Mouse (Mus musculus) heart, embryonic 14.5 days (tissue): ENCODE measurements around the gene Mroh2b. TPM values are rescaled to one million over a fixed set of nuclear protein-coding genes. Genes with fewer than 3 reads are reported as not detected.

Experiments used
- ATAC-seq: fragments of 200-750 bp; cut with Nextera tagmentation; 2 replicates; pipeline ENCODE4 v1.8.0; 2017; ENCODE audit warnings: low read depth, moderate TSS enrichment; ENCODE audit not compliant: insufficient number of reproducible peaks, insufficient read depth, low FRiP score
- H3K27ac ChIP-seq, 2 experiments: fragments of 200-500 bp in 1 of 2; fragments of 300-500 bp in 1 of 2; sonication (generic) in 1 of 2; replicated peaks in 1 of 2; 2 replicates each; pipeline ENCODE4 v1.5.1; 2012 to 2014; ENCODE audit warnings: low read depth in 2 of 2, low read length in 2 of 2, control low read depth in 1 of 2, mild to moderate bottlenecking in 1 of 2, mixed read lengths in 1 of 2; ENCODE audit not compliant: control insufficient read depth in 1 of 2, insufficient read depth in 1 of 2
- H3K27me3 ChIP-seq: fragments of 300-500 bp; sonication (generic); 2 replicates; pipeline ENCODE4 v1.6.1; 2014; ENCODE audit warnings: mild to moderate bottlenecking, low read length, control low read depth; ENCODE audit not compliant: control insufficient read depth, insufficient read depth
- H3K36me3 ChIP-seq: fragments of 300-500 bp; sonication (generic); 2 replicates; pipeline ENCODE4 v1.6.1; 2014; ENCODE audit warnings: mild to moderate bottlenecking, control low read depth, low read length, mixed read lengths; ENCODE audit not compliant: control insufficient read depth, insufficient read depth
- H3K4me1 ChIP-seq, 2 experiments: fragments of 200-500 bp in 1 of 2; fragments of 300-500 bp in 1 of 2; sonication (generic) in 1 of 2; 2 replicates each; pipeline ENCODE4 v1.6.1; 2012 to 2014; ENCODE audit warnings: low read length in 2 of 2, control low read depth in 1 of 2, mixed read lengths in 1 of 2; ENCODE audit not compliant: control insufficient read depth in 2 of 2, insufficient read depth in 2 of 2
- H3K4me2 ChIP-seq: fragments of 300-500 bp; sonication (generic); 2 replicates; pipeline ENCODE4 v1.6.1; 2014; ENCODE audit warnings: mild to moderate bottlenecking, low read length
- H3K4me3 ChIP-seq, 2 experiments: fragments of 200-500 bp in 1 of 2; fragments of 300-500 bp in 1 of 2; sonication (generic) in 1 of 2; 2 replicates each; pipeline ENCODE4 v1.5.1; 2012 to 2014; ENCODE audit warnings: low read length in 2 of 2, mild to moderate bottlenecking in 2 of 2, control low read depth in 1 of 2, low read depth in 1 of 2, moderate library complexity in 1 of 2; ENCODE audit not compliant: control insufficient read depth in 1 of 2, insufficient read depth in 1 of 2
- H3K9ac ChIP-seq: fragments of 300-500 bp; sonication (generic); 2 replicates; pipeline ENCODE4 v1.6.1; 2014; ENCODE audit warnings: mild to moderate bottlenecking, low read length
- H3K9me3 ChIP-seq: fragments of 300-500 bp; sonication (generic); 2 replicates; pipeline ENCODE4 v1.6.1; 2016; ENCODE audit warnings: low read length, control low read depth; ENCODE audit not compliant: control insufficient read depth
- WGBS: fragments of 180-500 bp; shearing (Covaris S2); extraction: QIAGEN DNeasy Blood & Tissue Kit; methylation state at CpG from one replicate; pipeline ENCODE4 v1.1.7; 2014; 5-methylcytosine and 5-hydroxymethylcytosine counted together
- polyA plus RNA-seq: library from polyadenylated mRNA; unstranded; fragments of >200 nt; fragmentation: Nextera tagmentation; extraction: Ambion mirVana; gene quantifications from 2 replicates; pipeline ENCODE4 v1.2.1, GENCODE M21; 2014

Mroh2b gene
- polyA plus RNA-seq = not detected in 2 replicates

DNA sequence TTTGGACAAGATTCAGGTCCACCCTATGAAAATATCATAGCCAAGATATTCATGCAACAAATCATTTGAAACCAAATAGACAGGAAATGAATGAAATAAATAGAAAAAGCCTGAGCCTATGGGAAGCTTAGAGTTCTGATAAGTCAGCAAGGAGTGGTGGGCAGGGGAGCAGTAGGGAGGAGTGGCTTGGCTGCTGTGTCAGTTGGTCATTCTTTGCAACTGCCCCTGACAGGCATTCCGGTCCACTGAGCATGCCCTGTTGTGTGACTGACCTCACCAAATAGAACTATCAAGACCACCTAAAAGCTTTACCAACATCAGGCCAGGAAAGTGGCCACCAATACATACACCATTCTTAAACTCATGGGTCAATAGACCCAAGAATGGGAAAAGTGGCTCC is at the start of gene Mroh2b:
TSS of gene Mroh2b (plus strand) at position 301 of the 400 bp plus-strand sequence.
- Histone ChIP-seq H3K27ac (no peak within 1 kb of the TSS), H3K9me3 (no peaks in the 10 kb centered on the region), H3K4me3 (no peak within 1 kb of the TSS), H3K9ac (no peak within 1 kb of the TSS), H3K27me3 (no peaks in the 10 kb centered on the region), H3K4me1 (no peaks in the 10 kb centered on the region), H3K4me2 (no peak within 1 kb of the TSS), H3K36me3 (no peaks in the 10 kb centered on the region)
- no peak for ATAC-seq
- WGBS = 96% methylated on average over 1 of the region's 1 CpGs

DNA sequence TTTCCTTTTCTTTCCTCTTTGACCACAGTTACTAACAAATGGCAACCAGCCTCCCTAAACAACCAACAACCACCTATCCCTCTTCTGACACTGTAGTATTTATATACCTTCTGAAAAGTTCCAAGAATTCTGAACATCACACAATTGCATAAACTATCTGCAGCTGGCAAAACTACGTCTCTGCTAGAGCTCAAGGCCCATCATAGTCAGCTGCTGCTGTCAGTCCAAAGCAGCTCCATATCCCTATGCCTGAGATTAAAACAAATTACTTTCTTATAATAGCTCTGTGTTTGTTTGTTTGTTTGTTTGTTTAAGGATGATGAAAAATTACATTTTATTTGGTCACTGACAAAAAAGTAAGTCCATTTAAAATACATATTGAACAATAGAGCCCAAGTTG is 48.5 kb upstream of the Mroh2b start:
- no peaks in the 10 kb centered on the region for H3K9me3 ChIP-seq
- H3K36me3 ChIP-seq = no peaks in the 10 kb centered on the region
- H3K27ac ChIP-seq = no peak overlapping the region
- no peak for ATAC-seq
- H3K27me3 ChIP-seq = no peaks in the 10 kb centered on the region
- no peak overlapping the region for H3K4me3 ChIP-seq
- WGBS = 86% methylated on average over 1 of the region's 1 CpGs
- no peak overlapping the region for H3K9ac ChIP-seq
- H3K4me2 ChIP-seq = no peak overlapping the region
- no peaks in the 10 kb centered on the region for H3K4me1 ChIP-seq

DNA sequence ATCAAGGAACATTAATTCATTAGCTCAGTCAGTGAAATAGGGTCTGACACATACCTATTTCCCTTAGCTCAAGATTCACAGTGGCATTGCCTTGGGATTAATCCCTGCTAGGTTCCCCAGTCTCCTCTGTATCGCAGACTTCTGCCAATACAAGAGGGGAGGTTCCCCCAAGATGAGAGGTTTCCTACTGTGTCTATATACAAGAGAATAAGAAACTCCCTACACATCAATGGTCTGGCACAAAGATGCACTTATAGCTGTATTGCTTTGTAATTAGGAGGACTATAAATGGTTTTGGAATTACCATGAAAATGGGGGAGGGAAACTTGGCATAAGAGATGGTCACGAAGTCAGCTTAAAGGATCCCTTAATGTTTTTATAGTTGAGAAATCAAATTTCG is 3.6 kb upstream of the Mroh2b start:
- no peak overlapping the region for H3K4me3 ChIP-seq
- no peak overlapping the region for H3K4me2 ChIP-seq
- WGBS = 68% methylated on average over 3 of the region's 3 CpGs
- H3K27ac ChIP-seq = no peak overlapping the region
- H3K9ac ChIP-seq = no peak overlapping the region
- no peaks in the 10 kb centered on the region for H3K4me1 ChIP-seq
- no peaks in the 10 kb centered on the region for H3K27me3 ChIP-seq
- no peaks in the 10 kb centered on the region for H3K9me3 ChIP-seq
- ATAC-seq = no peak
- H3K36me3 ChIP-seq = no peaks in the 10 kb centered on the region

DNA sequence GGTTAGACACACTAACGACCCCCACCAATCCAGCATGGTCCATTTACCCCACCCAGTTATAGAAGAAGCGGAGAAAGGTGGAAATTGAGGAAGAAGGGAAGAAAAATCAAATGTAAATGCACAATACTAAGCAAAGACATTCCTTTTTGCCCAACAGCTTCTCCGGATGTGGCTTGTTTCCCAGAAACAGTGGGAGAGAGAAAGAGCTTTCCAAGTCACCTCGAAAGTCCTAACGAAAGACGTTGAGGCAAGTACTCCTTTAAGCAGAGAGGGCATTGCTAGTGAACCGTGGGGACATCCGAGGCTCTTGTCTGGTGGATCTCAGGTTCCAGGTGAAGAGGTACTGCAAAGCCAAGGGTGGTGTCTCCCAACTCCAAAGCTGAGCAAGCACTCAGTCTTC is 36.2 kb downstream of the Mroh2b start:
- Histone ChIP-seq H3K4me1 (no peaks in the 10 kb centered on the region), H3K4me2 (no peak overlapping the region), H3K36me3 (no peaks in the 10 kb centered on the region), H3K9me3 (no peaks in the 10 kb centered on the region), H3K27ac (no peak overlapping the region), H3K27me3 (no peaks in the 10 kb centered on the region), H3K4me3 (no peak overlapping the region), H3K9ac (no peak overlapping the region)
- WGBS = 83% methylated on average over 8 of the region's 8 CpGs
- no peak for ATAC-seq

DNA sequence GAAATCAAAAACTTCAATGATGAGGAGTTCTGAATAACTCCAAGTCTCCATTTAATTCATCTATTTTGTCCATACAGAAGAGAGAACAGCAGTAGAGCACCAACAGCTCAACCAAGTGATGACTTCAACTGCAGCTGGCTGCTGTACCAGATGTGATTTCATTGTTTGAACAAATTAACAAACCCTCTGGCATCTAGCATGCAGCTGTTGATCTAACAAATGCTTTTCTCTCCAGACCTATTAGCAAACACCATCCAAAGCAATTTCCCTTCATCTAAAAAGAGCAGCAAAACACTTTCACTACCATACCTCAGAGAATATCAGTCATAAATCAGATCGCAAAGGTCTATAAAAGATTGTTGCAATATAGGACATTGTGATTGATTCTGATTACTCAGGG is 74.8 kb downstream of the Mroh2b start:
- H3K4me2 ChIP-seq = no peak overlapping the region
- no peaks in the 10 kb centered on the region for H3K4me1 ChIP-seq
- ATAC-seq = no peak
- no peak overlapping the region for H3K27ac ChIP-seq
- H3K27me3 ChIP-seq = no peaks in the 10 kb centered on the region
- H3K9me3 ChIP-seq = no peaks in the 10 kb centered on the region
- H3K4me3 ChIP-seq = no peak overlapping the region
- 85% methylated on average over 1 of the region's 1 CpGs for WGBS
- H3K36me3 ChIP-seq = no peaks in the 10 kb centered on the region
- H3K9ac ChIP-seq = no peak overlapping the region

DNA sequence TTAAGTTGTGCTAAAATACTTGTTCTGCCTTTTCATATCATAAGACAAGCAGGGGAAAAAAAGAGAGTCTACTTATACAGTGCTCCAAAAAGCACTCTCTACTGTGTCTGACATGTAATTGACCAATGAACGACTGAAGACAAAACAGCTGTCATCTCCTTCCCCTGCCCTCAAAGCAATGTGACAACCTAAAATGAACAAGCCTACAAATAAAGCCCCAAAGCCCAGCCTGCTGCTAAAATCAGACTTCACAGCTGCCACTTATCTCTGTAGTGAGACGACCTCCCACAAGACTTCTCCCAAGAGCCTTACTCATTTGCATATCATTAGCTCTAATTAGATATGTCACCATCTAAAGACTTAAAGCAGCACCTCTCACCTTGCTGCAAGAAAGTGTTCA is 104.4 kb downstream of the Mroh2b start:
- Histone ChIP-seq H3K4me1 (peaks cover 0 to 4% of the 10 kb centered on the region in 2 experiments; a peak in 1 of 4 replicates), H3K36me3 (no peaks in the 10 kb centered on the region), H3K27ac (no peak overlapping the region), H3K4me3 (no peak overlapping the region), H3K4me2 (no peak overlapping the region), H3K9ac (no peak overlapping the region), H3K9me3 (no peaks in the 10 kb centered on the region), H3K27me3 (no peaks in the 10 kb centered on the region)
- ATAC-seq = no peak
- 6% methylated on average over 2 of the region's 2 CpGs for WGBS

DNA sequence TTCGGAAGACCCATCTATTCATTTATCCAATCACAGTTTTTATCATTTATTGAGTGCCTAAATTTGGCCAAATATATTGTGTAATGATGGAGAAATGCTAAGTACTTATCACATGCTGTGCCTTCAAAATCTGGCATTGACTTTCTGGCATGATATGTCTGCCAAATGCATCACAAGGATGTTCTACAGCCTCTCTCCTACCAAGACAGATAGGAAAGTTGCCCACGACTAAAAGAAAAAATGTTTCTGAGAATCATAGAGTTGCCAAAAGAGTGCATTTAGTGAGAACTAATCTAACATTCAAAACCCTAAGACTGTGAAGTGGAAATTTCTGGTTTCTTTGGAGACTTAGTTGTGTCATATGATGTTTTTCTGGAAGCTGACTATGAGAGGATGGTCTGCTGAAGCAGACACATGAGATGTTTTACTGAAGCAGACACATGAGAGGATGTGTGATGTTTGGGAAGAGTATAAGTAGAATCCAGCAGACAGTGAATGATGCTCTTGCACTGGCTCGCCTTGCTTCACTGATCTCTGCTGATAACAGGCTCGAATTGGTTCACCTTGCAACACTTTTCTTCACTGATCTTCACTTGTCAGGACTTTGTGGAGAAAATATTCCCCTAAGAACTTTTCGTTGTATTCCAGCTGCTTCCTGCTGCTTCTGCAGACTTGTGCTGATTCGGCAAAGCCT is 105.1 kb downstream of the Mroh2b start:
- WGBS = 71% methylated on average over 6 of the region's 6 CpGs
- ATAC-seq = no peak
- Histone ChIP-seq H3K27me3 (no peaks in the 10 kb centered on the region), H3K27ac (no peak overlapping the region), H3K9ac (no peak overlapping the region), H3K9me3 (no peaks in the 10 kb centered on the region), H3K4me2 (no peak overlapping the region), H3K4me3 (no peak overlapping the region), H3K4me1 (peaks cover 0 to 4% of the 10 kb centered on the region in 2 experiments; a peak in 1 of 4 replicates), H3K36me3 (no peaks in the 10 kb centered on the region)

DNA sequence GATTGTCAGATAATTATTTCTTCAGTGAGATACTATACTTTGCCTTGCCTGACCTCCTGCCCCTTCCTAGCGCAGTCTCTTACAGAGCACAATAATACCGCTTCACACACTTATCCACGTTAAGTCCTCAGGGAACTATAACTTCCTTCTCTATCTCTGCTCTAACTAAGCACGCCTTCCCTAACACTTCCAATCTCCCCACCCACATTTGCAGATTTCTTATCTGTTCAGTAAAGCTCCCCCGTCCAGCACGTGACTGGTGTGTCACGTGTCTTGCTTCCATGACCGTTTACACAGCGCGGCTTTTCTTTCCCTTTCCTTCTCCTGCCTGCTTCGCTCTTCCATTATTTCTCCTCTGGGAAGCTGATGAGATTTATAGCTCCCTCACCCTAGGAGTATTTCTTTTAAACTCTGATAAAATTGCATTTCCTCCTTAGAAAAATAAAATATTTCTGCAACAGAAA is 111.1 kb downstream of the Mroh2b start:
- Histone ChIP-seq H3K9ac (no peak overlapping the region), H3K9me3 (no peaks in the 10 kb centered on the region), H3K27ac (no peak overlapping the region), H3K4me2 (no peak overlapping the region), H3K36me3 (no peaks in the 10 kb centered on the region), H3K4me1 (no peaks in the 10 kb centered on the region), H3K27me3 (no peaks in the 10 kb centered on the region), H3K4me3 (no peak overlapping the region)
- no peak for ATAC-seq
- 57% methylated on average over 11 of the region's 11 CpGs for WGBS
